Mouse (Mus musculus): ENCODE data around the gene Fcgbp.
A peak's percentile ranks its signal among the peaks of the same experiment; 100 is the strongest.
"Not testable (repeated sequence)": the region's sequence is repeated elsewhere in the genome, so short reads cannot be mapped to it uniquely, and the experiment has no call there.

Fcgbp gene

DNA sequence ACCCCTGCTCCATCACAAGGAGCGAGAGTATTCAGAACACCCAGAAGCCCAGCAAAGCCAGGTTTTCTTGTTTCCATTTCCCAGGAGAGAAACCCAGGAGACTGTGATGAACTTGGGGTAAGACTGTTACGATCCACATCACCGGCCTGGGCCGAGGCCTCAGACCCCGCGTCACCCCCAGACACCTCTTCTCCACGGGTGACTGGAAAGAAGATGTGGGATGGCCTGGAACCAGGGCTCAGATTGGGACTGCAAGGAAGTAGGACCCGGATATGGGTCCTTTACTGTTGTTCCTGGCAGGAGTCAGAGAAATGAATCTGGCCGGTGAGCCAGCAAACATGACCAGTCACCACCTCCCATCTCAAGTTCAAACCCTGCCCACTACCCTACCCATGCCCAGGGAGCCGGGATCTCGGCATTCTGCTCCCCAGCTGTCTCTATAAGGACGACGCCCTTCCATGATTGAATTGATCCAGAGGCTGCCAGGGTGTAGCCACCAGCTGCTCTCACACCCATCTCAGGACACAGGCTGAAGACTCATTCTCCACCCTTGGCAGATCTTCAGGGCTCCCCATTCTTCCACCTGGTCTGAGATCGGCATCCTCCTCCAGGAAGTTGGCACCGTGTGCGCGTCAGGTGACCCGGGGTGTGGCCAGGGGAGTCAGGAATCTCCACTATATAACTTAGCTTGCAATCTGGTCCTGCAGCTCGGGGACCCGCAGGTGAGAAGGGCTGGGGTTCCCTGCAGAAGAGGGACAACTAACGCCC is at the start of gene Fcgbp:
Fcgbp (plus strand) TSS at position 706 of the 768 bp plus-strand sequence.
- DNase-seq (ENCODE audit: extremely low spot score), result no peak

DNA sequence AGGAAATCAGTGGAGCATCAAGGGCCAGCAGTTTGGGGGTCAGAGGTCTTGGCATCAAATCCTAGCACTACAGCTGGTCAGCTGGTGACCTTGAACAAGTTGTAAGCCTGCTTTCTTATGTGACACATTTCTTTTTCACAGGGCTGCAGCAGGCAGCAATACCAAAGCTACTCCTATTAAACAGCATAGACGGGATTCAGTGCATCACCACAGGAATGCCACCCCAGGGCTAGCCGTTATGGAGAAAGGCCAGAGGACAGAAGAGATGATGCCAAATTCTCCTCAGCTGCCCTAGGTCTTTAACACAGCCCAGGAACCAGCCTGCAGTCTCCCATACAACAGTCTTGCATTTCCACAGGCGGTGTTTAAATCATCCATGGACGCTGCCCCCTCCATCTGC is 26.5 kb upstream of the Fcgbp start:
- DNase-seq (ENCODE audit: extremely low spot score), result no peak

DNA sequence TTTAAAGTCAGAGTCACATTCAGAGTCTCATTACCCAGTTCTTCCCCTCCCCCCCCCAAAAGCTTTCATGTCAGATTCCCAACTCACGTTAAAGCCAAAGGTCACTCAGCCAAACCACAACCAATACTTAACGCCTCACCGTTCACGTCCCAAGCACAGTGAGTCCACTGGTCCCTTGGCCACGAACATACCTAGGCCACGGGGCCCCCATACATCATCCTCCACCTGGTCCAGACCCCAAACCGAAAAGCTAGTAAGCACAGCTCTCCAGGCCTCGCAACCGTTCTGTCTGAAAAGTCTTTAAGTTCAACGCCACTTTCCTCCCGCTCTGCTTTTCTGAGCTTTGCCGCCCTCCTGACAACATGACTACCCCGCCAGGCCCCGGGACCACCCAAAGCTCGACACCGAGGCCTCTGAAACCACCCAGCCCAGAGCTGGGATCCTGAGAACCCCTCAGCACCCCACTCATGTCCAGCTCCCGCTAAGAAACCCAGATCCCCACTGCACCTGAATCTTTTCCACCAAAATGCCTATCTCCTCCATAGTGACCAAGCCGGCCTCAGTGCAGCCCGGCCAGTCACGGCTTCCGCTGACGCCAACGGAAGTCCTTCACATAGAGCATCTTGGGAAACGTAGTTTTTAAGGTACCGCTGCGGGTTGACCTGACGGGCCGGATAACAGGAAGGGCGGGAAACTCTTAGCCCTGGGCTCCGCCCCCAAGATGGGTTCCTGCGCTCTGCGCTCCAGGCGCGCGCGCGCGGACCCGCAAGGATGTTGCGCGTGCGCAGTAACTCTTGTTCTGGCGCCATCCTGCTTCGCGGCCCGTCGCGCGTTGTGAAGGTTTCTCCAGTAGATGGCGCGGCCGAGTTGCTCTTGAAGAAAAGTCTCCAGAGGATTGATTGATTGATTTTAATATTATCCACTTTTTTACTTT is 21.3 kb upstream of the Fcgbp start, which contains the start of gene Psmc4:
Psmc4 (minus strand) TSS at position 626 of the 934 bp plus-strand sequence.
- DNase-seq (ENCODE audit: extremely low spot score), result peak; percentile 93

DNA sequence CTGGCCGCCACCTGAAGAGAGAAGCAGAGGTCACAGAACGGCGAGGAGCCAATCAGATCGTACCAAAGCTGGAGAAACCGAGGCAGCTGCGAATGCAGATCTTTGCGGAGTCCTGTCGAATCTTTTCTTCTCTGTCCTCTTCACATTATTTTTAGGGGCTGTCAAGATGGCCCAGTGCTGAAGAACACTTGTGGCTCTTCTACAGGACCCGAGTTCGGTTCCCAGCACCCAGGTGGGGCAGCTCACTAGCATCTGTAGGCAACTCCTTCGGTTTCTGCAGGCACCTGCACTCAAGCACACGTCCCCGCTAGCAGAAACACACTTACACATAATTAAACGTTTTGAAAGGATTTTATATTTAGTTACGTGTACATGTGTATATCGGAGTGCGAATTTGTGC is 20.5 kb upstream of the Fcgbp start:
- DNase-seq (ENCODE audit: extremely low spot score), result no peak

DNA sequence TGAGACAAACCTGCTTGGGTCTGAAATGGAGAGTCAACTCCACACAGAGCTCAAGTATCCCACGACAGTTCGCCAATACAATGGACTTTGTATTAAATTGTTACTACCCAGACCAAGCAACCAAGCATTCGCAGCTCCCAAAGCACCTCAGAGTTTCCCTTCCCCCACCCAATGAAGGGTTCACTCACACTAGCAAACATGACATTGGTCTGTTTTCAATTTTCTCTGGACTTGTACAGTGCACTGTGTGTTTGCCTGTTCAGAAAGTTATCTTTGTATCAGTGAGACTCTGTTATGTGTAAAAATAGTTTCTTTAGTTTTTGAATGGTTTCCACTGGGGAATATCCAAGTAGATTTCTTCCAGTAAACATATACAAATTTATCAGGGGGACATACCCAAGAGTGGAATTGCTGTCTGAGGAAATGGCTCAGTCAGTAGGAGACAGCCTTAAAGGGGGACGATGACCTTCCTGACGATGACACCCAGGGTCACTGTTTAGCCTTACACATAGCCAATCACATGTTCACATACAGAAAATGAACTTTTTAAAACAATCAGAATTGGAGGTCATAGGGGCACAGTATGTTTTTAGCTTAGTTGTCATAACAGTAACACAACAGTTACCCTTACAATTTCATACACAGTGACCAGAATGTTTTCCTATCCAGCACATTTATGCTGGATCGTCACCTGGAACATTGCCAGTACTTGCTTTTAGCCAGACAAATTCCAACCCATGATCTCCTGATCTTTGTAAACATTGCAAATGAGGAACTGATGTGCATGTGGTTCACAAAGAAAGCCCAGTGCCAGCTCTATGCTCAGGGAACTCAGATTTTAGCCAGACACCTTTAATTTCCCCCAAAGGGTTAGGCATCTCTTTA is 17.7 kb upstream of the Fcgbp start:
- DNase-seq (ENCODE audit: extremely low spot score), result no peak

DNA sequence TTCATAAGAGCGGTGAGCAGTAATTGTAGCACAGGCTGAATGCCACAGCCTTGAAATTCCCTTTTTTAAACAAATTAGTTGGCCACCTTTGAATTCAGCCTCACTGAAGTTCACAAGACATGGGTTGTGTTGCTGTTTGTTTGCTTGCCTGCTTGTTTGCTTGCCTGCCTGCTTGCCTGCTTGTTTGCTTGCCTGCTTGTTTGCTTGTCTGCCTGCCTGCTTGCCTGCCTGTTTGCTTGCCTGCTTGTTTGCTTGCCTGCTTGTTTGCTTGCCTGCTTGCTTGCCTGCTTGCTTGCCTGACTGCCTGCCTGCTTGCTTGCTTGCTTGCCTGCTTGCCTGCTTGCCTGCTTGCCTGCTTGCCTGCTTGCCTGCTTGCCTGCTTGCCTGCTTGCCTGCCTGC is 11.1 kb upstream of the Fcgbp start:
- no peak for DNase-seq (ENCODE audit: extremely low spot score)

DNA sequence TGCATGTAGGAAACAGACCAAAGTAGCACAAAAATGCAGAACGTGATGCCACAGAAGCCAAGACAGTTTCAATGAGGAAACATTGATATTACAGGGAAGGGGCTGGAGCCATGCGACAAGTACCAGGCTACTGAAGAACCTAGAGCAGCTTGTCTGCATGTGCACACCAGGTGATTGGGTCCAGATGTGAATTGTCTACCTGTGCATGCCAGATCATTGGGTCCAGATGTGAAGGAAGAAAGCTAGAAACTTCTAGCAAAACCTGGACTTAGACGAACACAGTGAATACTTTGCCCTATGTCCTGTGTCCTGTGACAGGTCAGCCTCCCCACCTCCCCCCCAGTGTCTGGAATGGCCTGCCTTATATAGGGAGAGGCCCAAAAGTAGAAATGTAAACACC is 2.4 kb upstream of the Fcgbp start:
- no peak for DNase-seq (ENCODE audit: extremely low spot score)

DNA sequence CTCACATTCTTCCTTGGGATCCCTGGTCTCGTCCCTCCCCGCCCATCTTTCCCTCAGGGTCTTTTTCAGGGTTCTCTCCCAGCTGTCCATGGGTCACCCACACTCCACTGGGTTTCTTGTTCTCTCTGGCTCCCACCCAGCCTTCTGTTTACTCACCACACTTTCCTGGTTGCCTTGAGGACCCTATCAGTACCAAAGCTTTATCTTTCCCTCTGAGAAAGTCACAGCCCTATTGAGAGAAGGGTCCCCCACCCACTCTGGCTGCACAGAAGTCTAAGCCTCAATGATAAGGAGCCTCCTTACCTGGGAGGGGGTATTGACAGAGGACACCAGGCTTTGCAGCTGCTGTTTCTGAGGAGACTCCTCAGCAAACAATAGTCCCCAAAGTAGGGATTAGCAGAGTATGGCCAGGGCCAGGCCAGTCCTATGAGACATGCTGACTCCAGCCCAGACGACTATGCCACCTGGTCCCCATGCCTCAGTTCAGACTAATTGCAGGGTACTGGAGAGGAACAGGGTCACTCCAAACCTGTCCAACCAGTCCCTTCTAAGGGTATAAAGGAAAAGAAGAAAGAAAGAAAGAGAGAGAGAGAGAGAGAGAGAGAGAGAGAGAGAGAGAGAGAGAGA is 1.4 kb upstream of the Fcgbp start:
- no peak for DNase-seq (ENCODE audit: extremely low spot score)

DNA sequence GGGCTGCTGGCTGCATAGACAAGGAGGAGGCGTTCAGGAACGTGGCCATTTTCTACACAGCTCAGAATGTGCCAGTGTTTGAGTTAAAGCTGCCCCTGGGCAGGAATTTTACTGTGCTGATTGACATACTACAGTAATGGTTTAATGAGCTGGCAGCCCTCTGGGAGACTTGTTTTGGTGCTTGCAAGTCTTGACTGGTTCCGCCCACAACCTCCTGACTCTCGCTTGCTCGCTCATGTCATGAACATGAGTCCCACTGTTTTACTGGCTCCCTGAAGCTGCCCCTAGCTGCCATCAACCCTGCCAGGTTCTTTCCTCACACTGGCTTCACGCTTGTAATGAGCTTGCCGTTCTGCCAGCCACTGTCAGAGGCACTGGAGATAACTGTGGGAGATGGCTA is 13.2 kb downstream of the Fcgbp start:
- no peak for DNase-seq (ENCODE audit: extremely low spot score)

DNA sequence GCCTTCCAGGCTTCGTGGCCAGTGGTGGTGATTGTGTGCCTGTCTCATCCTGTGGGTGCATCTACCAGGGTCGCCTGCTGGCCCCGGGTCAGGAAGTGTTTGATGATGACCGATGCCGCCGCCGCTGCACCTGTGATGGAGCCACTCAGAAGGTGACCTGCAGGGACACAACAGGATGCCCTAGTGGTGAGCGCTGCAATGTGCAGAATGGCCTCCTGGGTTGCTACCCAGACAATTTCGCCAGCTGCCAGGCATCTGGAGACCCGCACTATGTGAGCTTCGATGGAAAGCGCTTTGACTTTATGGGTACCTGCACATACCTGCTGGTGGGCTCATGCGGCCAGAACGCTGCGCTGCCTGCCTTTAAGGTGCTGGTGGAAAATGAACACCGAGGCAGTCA is 15.2 kb downstream of the Fcgbp start:
- DNase-seq (ENCODE audit: extremely low spot score), result no peak

DNA sequence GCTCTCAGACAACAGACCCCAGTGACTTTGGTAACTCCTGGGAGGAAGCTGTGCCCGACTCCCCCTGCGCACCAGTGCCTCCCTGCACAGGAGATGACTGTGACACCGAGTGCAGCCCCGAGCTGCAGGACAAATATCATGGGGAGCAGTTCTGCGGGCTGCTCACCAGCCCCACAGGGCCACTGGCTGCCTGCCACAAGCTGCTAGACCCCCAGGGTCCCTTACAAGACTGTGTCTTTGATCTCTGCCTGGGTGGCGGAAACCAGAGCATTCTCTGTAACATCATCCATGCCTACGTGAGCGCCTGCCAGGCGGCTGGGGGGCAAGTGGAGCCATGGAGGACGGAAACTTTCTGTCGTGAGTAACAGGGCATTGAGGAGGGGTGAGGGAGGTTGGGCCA is 22.5 kb downstream of the Fcgbp start:
- DNase-seq (ENCODE audit: extremely low spot score), result no peak

DNA sequence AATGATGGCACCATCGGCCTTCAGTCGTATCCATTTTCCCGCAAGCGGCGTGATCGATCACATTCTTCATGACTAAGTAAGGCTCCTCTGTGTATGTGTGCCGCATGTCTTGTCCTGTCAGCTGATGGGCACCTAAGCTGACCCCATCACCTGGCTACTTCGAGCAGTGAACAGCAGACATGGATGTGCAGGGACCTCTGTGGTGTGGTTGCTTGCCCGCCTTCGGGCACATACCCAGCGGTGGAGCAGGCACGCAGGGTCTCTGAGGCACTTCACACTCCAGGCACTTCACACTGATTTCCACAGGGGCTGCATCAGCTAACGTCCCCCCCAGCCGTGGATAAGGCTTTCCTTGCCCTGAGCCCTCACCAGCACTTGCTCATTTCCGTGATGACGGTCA is 28.1 kb downstream of the Fcgbp start:
- no peak for DNase-seq (ENCODE audit: extremely low spot score)

DNA sequence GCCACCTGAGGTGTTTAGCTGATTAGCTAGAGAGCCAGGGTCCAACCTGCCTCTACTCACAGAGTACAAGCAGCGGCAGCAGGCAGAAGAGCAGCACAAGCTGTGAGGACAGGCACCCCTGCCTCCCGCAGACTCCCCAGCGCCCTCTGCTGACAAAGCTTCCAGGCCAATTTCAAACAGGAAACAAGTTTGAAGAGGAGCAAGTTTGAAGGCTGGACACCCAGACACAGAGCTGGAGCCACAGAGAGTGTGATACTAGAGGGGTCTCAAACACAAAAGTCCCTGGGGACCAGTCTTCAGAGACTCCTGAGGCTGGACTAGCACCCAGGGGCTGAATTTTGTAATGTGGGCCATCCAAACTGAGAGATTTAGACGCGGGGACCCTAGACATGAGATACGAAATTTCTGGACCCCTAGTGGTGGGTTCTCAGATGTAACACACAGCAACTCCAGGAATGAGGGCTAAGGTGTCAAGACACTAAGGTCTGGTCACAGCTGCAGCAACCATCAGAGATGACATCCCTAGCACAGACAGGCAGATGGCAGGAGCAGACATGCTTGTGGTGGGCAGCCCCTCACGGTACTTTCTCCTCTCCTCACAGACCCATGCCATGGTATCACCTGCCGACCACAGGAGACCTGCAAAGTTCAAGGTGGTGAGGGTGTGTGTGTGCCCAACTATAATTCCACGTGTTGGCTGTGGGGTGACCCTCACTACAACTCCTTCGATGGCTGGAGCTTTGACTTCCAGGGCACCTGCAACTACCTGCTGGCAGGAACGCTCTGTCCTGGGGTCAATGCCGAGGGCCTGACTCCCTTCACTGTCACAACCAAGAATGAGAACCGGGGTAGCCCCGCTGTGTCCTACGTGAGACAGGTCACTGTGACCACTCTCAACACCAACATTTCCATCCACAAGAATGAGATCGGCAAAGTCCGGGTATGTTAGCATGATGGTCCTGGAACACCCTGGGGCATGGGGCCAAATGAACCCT is 29.9 kb downstream of the Fcgbp start:
- peak; percentile 38 for DNase-seq (ENCODE audit: extremely low spot score)

DNA sequence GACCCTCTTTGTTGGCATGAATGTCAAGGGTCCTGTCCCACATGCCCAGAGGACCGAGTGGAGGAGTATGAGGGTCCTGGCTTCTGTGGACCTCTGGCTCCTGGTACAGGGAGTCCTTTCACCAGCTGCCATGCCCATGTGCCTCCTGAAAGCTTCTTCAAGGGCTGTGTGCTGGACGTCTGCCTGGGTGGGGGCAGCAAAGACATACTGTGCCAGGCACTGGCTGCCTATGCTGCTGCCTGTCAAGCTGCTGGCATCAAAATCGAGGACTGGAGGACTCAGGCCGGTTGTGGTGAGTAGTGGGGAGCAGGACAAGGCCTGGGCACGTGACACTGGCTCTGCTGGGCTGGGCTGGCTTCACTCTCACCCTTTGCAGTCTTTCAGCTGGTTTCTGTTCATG is 31.9 kb downstream of the Fcgbp start:
- not testable (repeated sequence) for DNase-seq (ENCODE audit: extremely low spot score)

DNA sequence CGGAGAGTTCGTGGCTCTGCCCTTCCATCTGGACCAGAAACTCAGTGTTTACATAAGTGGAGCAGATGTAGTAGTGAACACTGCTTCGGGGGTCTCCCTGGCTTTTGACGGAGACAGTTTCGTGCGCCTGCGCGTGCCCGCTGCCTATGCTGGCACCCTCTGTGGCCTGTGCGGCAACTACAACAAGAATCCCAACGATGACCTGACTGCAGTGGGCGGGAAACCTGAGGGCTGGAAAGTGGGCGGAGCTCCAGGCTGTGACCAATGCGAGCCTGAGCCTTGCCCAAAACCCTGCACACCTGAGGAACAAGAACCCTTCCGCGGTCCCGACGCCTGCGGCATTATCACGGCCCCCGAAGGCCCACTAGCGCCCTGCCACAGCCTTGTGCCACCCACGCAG is 33.6 kb downstream of the Fcgbp start:
- DNase-seq (ENCODE audit: extremely low spot score), result peak; percentile 36

DNA sequence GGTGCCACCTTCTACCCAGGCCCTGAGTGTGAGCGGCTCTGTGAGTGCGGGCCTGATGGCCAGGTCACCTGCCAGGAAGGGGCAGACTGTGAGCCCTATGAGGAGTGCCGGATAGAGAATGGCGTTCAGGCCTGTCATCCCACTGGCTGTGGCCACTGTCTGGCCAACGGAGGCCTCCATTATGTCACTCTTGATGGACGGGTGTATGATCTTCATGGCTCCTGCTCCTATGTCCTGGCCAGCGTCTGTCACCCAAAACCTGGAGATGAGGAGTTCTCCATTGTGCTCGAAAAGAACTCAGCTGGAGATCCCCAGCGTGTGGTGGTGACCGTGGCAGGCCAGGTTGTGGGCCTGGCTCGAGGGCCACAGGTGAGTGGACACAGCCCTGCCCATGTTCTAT is 35.2 kb downstream of the Fcgbp start:
- no peak for DNase-seq (ENCODE audit: extremely low spot score)

DNA sequence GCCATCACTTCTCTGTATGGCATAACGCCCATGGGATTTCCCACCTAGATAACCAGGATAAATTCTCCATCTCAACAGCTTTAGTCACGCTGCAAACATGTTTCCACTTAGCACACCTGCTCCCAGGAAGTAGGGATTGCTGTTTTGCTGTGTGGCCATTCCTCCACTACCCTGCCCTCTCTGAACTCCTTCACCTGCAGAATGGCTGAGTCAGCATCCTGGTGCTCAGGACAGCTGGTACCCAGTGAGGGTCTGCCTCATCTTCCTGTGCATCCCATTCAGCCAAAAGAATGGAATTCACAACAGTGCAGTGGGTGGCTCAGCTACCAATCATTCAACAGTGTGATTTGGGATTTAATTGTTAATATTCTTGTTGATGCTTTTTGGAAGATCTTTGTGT is 43.6 kb downstream of the Fcgbp start:
- DNase-seq (ENCODE audit: extremely low spot score), result no peak

DNA sequence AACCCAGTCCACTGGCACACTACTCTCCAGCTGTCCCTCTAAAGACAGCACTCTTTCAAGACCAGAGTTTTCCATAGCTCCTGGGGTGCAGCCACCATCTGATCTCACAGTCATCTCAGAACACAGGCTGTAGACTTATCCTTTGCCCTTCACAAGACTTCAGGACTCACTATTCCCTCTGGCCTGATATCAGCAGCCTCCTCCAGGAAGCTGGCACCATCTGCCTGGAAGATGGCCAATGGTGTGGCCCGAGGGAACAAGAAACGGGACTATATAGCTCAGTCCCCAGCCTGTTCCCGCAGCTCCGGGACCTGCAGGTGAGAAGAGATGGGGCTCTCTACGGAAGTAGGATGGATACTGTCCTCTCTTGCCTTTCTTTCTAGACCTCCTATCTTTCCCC is 58.1 kb downstream of the Fcgbp start, which contains the start of gene 9530053A07Rik:
9530053A07Rik (plus strand) TSS at position 301 of the 400 bp plus-strand sequence.
- DNase-seq (ENCODE audit: extremely low spot score), result no peak

DNA sequence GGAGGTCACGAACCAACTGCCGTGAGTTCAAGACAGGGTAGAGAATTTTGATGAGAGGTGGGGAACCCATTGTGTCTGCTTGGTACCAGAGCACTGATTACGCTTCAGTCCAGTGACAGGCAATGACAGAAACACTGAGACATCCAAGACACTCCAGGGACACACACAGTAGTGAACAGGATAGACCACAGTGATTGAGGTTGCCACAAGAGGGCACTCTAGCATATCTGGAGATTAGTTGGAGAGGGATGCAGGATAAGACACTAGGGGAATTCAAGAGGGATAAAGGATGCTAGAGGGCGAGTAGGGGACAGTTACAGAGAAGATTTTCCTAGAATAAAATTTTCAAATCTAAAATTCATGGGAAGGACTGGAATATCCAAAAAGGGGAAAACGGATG is 66.6 kb downstream of the Fcgbp start:
- DNase-seq (ENCODE audit: extremely low spot score), result peak; percentile 42

DNA sequence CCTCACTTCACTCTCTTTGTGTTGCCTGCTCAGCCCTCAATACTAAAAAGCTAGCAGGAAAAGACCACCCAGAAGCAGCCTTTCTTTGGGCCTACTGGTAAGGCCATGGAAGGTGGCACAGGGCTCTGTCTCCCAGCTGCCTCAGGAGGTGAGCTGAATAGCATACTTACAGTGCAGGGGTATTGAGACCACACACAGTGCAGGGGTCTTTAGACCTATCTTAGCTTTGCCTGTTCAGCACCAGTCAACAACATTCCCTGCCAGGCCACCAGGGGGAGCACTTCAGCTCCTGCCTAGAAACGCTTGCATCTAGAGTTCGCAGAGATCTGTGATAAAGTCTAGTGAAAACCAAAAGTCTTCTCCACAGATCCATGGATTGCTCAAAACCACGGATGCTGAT is 77.2 kb downstream of the Fcgbp start:
- peak; percentile 73 for DNase-seq (ENCODE audit: extremely low spot score)
